Mouse (Mus musculus): ENCODE data around the gene Gm26620.

Gene Gm26620

DNA sequence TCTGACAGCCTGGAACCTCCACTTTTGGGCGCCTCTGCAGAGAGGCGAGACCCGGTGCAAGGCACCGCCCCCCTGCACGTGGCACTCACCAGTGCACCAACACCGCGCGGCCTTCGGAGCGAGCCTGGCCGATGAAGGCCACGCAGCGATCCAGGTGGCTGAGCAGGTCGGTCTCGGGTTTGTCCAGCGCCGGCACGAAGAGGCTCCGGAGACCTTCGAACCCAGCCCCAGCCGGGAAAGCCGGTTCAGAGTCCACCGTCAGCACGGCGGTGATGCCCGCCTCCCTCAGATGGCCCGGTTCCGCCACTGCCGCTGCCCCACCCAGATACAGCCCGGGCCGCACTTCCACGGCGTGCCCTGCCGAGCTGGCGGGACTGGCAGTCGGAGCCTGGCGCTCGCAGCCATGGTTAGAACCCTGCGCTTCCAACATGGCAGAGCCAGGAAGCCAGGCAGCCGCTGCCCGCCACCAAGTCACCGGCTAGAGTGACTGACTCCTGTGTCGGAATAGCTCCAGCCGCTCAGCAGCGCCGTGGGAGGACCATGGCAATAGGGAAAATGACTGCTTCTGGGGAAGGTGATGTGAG is at the start of gene Gm26620, which contains the start of gene Dusp12:
Gm26620 (plus strand) TSS at position 88 of the 584 bp plus-strand sequence.
Dusp12 (minus strand) TSS at position 563 of the 584 bp plus-strand sequence.
- peak; percentile 69 for DNase-seq (ENCODE audit: low spot score)

- DNase-seq (ENCODE audit: low spot score), result no peak
Measured at GRCm38 (mm10) chr1:170839685-170840084, 45.2 kb upstream of the Gm26620 start.

- DNase-seq (ENCODE audit: low spot score), result no peak
Measured at GRCm38 (mm10) chr1:170844380-170844779, 40.5 kb upstream of the Gm26620 start.

GRCm38 (mm10) chr1:170845448-170846307 is 39.2 kb upstream of the Gm26620 start:
- DNase-seq (ENCODE audit: low spot score), result no peak

- DNase-seq (ENCODE audit: low spot score), result no peak
Measured at GRCm38 (mm10) chr1:170850007-170850406, 34.9 kb upstream of the Gm26620 start.

DNA sequence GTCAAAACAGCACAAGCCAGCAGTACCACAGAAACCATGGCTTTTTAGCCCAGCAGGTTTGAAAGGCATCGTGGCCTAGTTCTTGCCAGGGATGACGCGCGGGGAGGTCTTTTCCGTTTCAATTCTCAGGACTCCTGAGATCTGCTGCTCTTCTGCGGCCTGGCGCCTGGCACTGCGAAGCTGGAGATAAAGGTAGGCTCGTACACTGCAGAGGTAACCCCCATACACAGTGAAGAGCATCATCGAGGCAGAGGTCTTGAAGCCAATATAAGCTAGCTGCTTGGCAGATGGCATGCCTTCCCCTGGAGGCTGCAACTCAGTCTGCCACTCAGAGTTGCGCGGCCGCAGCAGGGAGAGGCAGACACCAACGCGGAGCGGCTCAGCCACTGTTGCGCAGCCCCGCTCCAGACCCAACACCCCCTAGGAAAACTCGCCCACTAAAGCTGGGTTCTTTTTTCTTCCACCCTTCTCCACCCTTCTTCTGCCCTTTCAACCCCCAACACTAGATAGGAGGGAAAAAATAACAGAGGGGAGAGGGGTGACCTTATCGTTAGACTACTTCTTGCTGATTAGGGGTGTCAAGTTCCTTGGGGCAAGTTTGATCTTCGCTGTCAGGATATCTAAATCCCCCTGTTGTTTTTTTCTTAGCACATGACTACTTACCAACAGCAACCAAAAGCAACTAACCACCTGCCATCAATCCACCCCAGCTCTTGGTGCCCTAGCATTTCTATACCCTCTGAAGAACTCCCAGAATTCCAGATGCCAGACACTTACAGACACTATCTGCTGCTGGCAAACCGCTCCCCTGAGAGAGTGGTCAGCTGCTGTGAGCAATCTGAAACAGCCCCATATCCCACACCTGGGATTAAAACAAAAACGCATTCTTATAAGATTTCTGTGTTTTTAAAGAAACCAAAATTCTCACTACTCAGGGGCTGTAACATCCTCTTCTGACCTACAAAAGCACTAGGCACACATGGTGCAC is 33.9 kb upstream of the Gm26620 start:
- DNase-seq (ENCODE audit: low spot score), result no peak

GRCm38 (mm10) chr1:170853604-170854003 is 31.3 kb upstream of the Gm26620 start:
- no peak for DNase-seq (ENCODE audit: low spot score)

GRCm38 (mm10) chr1:170855056-170855760 is 29.7 kb upstream of the Gm26620 start:
- DNase-seq (ENCODE audit: low spot score), result no peak

GRCm38 (mm10) chr1:170857369-170857768 is 27.5 kb upstream of the Gm26620 start:
- DNase-seq (ENCODE audit: low spot score), result no peak

- no peak for DNase-seq (ENCODE audit: low spot score)
Measured at GRCm38 (mm10) chr1:170858872-170859271, 26.0 kb upstream of the Gm26620 start.

DNA sequence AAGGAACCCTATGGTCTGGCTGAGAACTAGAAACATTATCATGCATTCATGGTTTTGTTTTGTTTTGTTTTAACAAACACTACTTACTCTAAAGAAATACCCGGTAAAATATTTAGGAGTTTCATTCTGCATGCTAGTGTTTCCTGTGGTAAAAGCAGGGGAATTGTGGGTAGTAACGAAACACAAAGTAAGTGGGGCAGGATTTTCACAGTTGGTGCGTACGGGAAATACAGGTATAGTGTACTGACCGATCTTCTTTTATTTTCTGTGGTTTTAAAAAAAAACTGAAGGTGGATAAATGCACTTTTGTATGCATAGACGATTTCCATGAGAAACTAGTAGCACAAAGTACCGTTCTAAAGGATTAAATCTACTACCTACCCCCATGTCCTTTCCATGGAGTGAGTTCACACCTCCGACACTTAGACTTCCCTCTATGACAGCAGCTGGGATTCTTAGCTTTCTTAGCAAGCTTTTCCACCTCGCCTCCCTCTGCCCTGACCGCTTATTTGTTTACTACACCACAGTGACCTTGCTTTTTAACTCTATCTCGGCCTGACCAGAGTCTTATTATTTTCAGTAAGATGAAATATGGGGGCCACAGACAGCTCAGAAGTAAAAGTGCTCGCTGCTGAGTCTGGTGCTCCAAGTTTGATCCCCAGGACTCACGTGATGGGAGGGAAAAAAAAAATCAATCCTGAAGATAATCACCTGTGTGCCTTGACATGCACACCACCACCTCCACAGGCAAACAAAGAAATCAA is 23.0 kb upstream of the Gm26620 start:
- DNase-seq (ENCODE audit: low spot score), result no peak

DNA sequence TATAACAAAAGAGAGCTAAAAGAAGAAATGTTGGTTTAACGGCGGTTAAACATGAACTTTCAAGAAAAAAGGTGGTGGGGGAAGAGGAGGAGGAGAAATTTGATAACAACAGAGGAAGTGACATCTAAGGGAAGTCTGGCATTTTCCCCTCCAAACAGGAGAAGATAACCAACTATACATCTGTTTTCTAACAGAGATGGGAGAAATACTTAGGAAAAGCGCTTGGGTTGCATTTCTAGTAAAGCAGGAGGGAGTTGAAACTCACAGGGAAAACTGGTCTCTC is 22.5 kb upstream of the Gm26620 start:
- DNase-seq (ENCODE audit: low spot score), result no peak

DNA sequence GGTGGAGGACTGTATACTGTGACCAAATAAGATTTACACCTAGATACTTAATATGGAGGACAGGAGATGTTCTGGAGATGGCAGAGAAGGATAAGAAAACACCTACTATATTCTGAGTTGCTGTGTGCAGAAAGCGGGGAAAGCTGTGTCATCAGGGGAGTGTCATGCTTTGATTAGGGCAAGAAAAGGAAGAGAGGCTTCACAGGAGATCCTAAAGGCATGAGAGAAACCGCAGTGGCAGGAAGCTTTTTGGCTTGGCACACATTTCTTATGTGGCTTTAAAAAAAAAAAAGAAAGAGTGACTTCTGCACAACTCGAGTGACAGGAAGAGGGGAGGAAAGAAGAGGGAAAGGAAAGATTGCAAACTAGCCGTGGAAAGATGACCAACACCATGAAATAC is 21.8 kb upstream of the Gm26620 start:
- DNase-seq (ENCODE audit: low spot score), result no peak

DNA sequence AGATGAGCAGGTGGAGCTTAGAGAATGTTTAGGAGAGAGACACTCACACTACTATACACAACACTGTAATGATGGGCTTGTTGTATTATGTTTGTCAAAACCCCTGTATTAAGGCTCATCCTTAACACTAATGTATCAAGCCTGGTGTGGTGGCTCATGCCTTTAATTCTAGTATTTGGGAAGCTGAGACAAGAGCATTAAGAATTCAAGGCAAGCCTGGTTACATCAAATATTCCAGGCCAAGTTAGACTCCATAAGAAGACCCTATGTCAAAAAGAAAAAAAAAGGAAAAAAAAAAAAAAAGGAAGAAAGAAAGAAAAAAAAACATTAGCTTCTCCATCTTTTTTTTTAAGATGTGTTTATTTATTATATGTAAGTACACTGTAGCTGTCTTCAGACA is 20.6 kb upstream of the Gm26620 start:
- DNase-seq (ENCODE audit: low spot score), result no peak

- DNase-seq (ENCODE audit: low spot score), result no peak
Measured at GRCm38 (mm10) chr1:170864754-170865153, 20.1 kb upstream of the Gm26620 start.

DNA sequence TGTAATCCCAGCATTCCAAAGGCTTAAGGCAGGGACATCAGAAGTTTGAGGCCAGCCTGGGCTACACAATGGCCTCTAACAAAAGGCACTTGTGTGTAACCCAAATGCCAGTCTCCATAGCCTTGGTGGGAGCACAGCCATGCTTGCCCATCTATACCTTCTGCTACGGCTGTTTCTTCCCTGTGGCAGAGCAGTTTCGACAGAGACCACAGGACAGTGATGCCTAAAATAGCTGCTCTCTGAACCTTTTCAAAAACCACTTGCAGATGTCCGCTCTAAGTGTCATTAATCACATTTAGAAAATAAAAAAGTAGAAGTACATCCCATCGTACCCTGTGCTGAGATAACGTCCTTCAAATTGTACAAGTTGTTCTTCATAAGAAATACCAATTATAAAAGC is 19.5 kb upstream of the Gm26620 start:
- DNase-seq (ENCODE audit: low spot score), result no peak

GRCm38 (mm10) chr1:170866992-170867690 is 17.7 kb upstream of the Gm26620 start:
- DNase-seq (ENCODE audit: low spot score), result no peak

- peak; percentile 98 for DNase-seq (ENCODE audit: low spot score)
Measured at GRCm38 (mm10) chr1:170867691-170868105, 17.2 kb upstream of the Gm26620 start, which contains the start of gene Atf6. Atf6 (minus strand) TSS chr1:170867771.

GRCm38 (mm10) chr1:170868107-170868904 is 16.6 kb upstream of the Gm26620 start:
- DNase-seq (ENCODE audit: low spot score), result peak; percentile 60

Data from ovary, postnatal 14 days (tissue).